Mouse (Mus musculus) MEL (cell line): ENCODE measurements around the gene Gcnt7. TPM values are rescaled to one million over a fixed set of nuclear protein-coding genes. Genes with fewer than 3 reads are reported as not detected.

ENCODE experiments used
- DNase-seq: peaks from one replicate; pipeline ENCODE4 v3.0.0; 2011; ENCODE audit warnings: low read depth, low spot score
- H3K27ac ChIP-seq: 2 replicates; pipeline ENCODE4 v1.5.1; 2012; ENCODE audit warnings: low read depth, mild to moderate bottlenecking, control low read depth, low read length, moderate library complexity; ENCODE audit not compliant: control insufficient read depth
- H3K27me3 ChIP-seq, 2 experiments: fragments of 150-350 bp in 1 of 2; sonication (generic) in 1 of 2; 2 replicates each; pipeline ENCODE4 v1.6.1; 2012; ENCODE audit warnings: low read length in 2 of 2, mild to moderate bottlenecking in 2 of 2, improper control_type of control experiment in 1 of 2, moderate library complexity in 1 of 2; ENCODE audit not compliant: insufficient read depth in 2 of 2, control insufficient read depth in 1 of 2
- H3K36me3 ChIP-seq, 2 experiments: 2 replicates each; pipeline ENCODE4 v1.6.1; 2012 to 2014; ENCODE audit warnings: low read length in 2 of 2, improper control_type of control experiment in 1 of 2, inconsistent platforms in 1 of 2, mild to moderate bottlenecking in 1 of 2; ENCODE audit not compliant: insufficient read depth in 2 of 2, control insufficient read depth in 1 of 2
- H3K4me1 ChIP-seq, 2 experiments: fragments of 150-350 bp in 1 of 2; sonication (generic) in 1 of 2; 2 replicates each; pipeline ENCODE4 v1.6.1; 2012; ENCODE audit warnings: low read length in 2 of 2, improper control_type of control experiment in 1 of 2, mild to moderate bottlenecking in 1 of 2; ENCODE audit not compliant: insufficient read depth in 2 of 2, control insufficient read depth in 1 of 2
- H3K4me3 ChIP-seq, 2 experiments: fragments of 150-350 bp in 1 of 2; sonication (generic) in 1 of 2; 2 replicates each; pipeline ENCODE4 v1.5.1; 2012; ENCODE audit warnings: low read depth in 2 of 2, low read length in 2 of 2, mild to moderate bottlenecking in 2 of 2, moderate library complexity in 2 of 2, control low read depth in 1 of 2, improper control_type of control experiment in 1 of 2; ENCODE audit not compliant: control insufficient read depth in 1 of 2, insufficient read depth in 1 of 2
- H3K79me2 ChIP-seq: 2 replicates; pipeline ENCODE4 v1.6.1; 2012; ENCODE audit warnings: mild to moderate bottlenecking, low read length, moderate library complexity; ENCODE audit not compliant: control insufficient read depth, poor library complexity, insufficient read depth
- H3K9ac ChIP-seq: 2 replicates; pipeline ENCODE4 v1.6.1; 2012; ENCODE audit warnings: low read depth, mild to moderate bottlenecking, control low read depth, low read length, moderate library complexity; ENCODE audit not compliant: control insufficient read depth, poor library complexity, severe bottlenecking
- H3K9me3 ChIP-seq: fragments of 150-350 bp; sonication (generic); replicated peaks from 2 replicates; pipeline ENCODE4 v1.6.1; 2012; ENCODE audit warnings: mild to moderate bottlenecking, low read length, improper control_type of control experiment, moderate library complexity; ENCODE audit not compliant: insufficient read depth
- BHLHE40 ChIP-seq: IDR thresholded peaks from 2 replicates; pipeline ENCODE4 v1.6.1; 2012; ENCODE audit warnings: low read depth, mild to moderate bottlenecking, inconsistent platforms, low read length, improper control_type of control experiment, borderline replicate concordance
- CHD1 ChIP-seq: IDR thresholded peaks from 2 replicates; pipeline ENCODE4 v1.6.1; 2012; ENCODE audit warnings: low read depth, mild to moderate bottlenecking, inconsistent platforms, low read length, improper control_type of control experiment
- CHD2 ChIP-seq: IDR thresholded peaks from 2 replicates; pipeline ENCODE4 v1.6.1; 2011; ENCODE audit warnings: low read length, improper control_type of control experiment
- E2F4 ChIP-seq: IDR thresholded peaks from 2 replicates; pipeline ENCODE4 v1.6.1; 2011; ENCODE audit warnings: low read depth, low read length, improper control_type of control experiment, borderline replicate concordance
- EP300 ChIP-seq, 2 experiments: IDR thresholded peaks; 2 replicates each; pipeline ENCODE4 v1.6.1; 2011; ENCODE audit warnings: improper control_type of control experiment in 2 of 2, low read length in 2 of 2, low read depth in 1 of 2, mild to moderate bottlenecking in 1 of 2
- ETS1 ChIP-seq: IDR thresholded peaks from 2 replicates; pipeline ENCODE4 v1.6.1; 2012; ENCODE audit warnings: low read depth, mild to moderate bottlenecking, inconsistent platforms, low read length, improper control_type of control experiment, moderate library complexity
- GABPA ChIP-seq: IDR thresholded peaks from 2 replicates; pipeline ENCODE4 v1.6.1; 2012; ENCODE audit warnings: low read depth, mild to moderate bottlenecking, inconsistent platforms, low read length, improper control_type of control experiment, moderate library complexity
- GATA1 ChIP-seq: IDR thresholded peaks from 2 replicates; pipeline ENCODE4 v1.6.1; 2011; ENCODE audit warnings: low read depth, low read length, improper control_type of control experiment
- HCFC1 ChIP-seq: IDR thresholded peaks from 2 replicates; pipeline ENCODE4 v1.6.1; 2012; ENCODE audit warnings: low read depth, mild to moderate bottlenecking, inconsistent platforms, low read length, improper control_type of control experiment, moderate library complexity
- MAZ ChIP-seq: IDR thresholded peaks from 2 replicates; pipeline ENCODE4 v1.6.1; 2012; ENCODE audit warnings: low read depth, mild to moderate bottlenecking, inconsistent platforms, low read length, improper control_type of control experiment
- MXI1 ChIP-seq: IDR thresholded peaks from 2 replicates; pipeline ENCODE4 v1.6.1; 2011; ENCODE audit warnings: mild to moderate bottlenecking, low read depth, low read length, improper control_type of control experiment
- NELFE ChIP-seq: IDR thresholded peaks from 2 replicates; pipeline ENCODE4 v1.6.1; 2011; ENCODE audit warnings: low read depth, low read length, improper control_type of control experiment
- POLR2AphosphoS2 ChIP-seq: IDR thresholded peaks from 2 replicates; pipeline ENCODE4 v1.6.1; 2011; ENCODE audit warnings: low read length, improper control_type of control experiment
- SIN3A ChIP-seq: IDR thresholded peaks from 2 replicates; pipeline ENCODE4 v1.6.1; 2012; ENCODE audit warnings: low read length, improper control_type of control experiment, inconsistent platforms
- SMC3 ChIP-seq: IDR thresholded peaks from 2 replicates; pipeline ENCODE4 v1.6.1; 2011; ENCODE audit warnings: low read depth, low read length, improper control_type of control experiment
- TAL1 ChIP-seq: IDR thresholded peaks from 2 replicates; pipeline ENCODE4 v1.6.1; 2012; ENCODE audit warnings: mild to moderate bottlenecking, inconsistent platforms, low read length, moderate library complexity, mixed read lengths
- TBP ChIP-seq: IDR thresholded peaks from 2 replicates; pipeline ENCODE4 v1.8.0; 2011; ENCODE audit warnings: low read depth, low read length, improper control_type of control experiment
- TCF12 ChIP-seq: IDR thresholded peaks from 2 replicates; pipeline ENCODE4 v1.6.1; 2014; ENCODE audit warnings: low read depth, mild to moderate bottlenecking, inconsistent platforms, low read length, improper control_type of control experiment, moderate library complexity
- USF2 ChIP-seq, 2 experiments: IDR thresholded peaks; 2 replicates each; pipeline ENCODE4 v1.6.1; 2011 to 2012; ENCODE audit warnings: improper control_type of control experiment in 2 of 2, low read length in 2 of 2, borderline replicate concordance in 1 of 2, inconsistent platforms in 1 of 2, low read depth in 1 of 2, mild to moderate bottlenecking in 1 of 2; ENCODE audit not compliant: insufficient read depth in 1 of 2
- ZC3H11A ChIP-seq: IDR thresholded peaks from 2 replicates; pipeline ENCODE4 v1.6.1; 2012; ENCODE audit warnings: low read depth, mild to moderate bottlenecking, inconsistent platforms, low read length, improper control_type of control experiment
- ZKSCAN1 ChIP-seq: IDR thresholded peaks from 2 replicates; pipeline ENCODE4 v1.6.1; 2012; ENCODE audit warnings: low read depth, mild to moderate bottlenecking, inconsistent platforms, low read length, improper control_type of control experiment, moderate library complexity
- polyA plus RNA-seq, 2 experiments: library from polyadenylated mRNA; stranded (reverse) in 1 of 2; unstranded in 1 of 2; fragments of >175 nt in 1 of 2; fragments of >200 nt in 1 of 2; gene quantifications; 2 replicates each; pipeline versions ENCODE4 v1.2.1 to v1.2.4; 2012; ENCODE audit warnings: low replicate concordance in 2 of 2, low read depth in 1 of 2; ENCODE audit not compliant: insufficient read length in 2 of 2, insufficient read depth in 1 of 2, missing spikeins in 1 of 2
- total RNA-seq: library from RNA; depleted of rRNA; stranded (reverse); fragments of 300-350 nt; gene quantifications from 2 replicates; pipeline ENCODE4 v1.2.3, GENCODE M21; 2012

Gcnt7 gene
- total and polyA plus RNA-seq, 3 experiments = 0.15 to 0.22 TPM; not detected in 1

- Histone ChIP-seq H3K9ac (no peak overlapping the region), H3K4me1 (peaks cover 0 to 11% of the 10 kb centered on the region in 2 experiments; a peak in 2 of 4 replicates), H3K4me3 (no peak overlapping the region), H3K79me2 (no peaks in the 10 kb centered on the region), H3K9me3 (no peaks in the 10 kb centered on the region), H3K27me3 (no peaks in the 10 kb centered on the region), H3K27ac (no peak overlapping the region), H3K36me3 (peaks cover 0 to 5% of the 10 kb centered on the region in 2 experiments; a peak in 2 of 4 replicates)
- DNase-seq = peak; percentile 91
- TF ChIP-seq CHD2 (no peak), MAZ (no peak), SIN3A (no peak), TCF12 (peak; percentile 51), USF2 (IDR thresholded peaks at IDR 0.05; ENCODE audit: borderline replicate concordance in 1 of 2, insufficient read depth in 1 of 2, low read depth in 1 of 2, low read length in 2 of 2) (no peak), POLR2AphosphoS2 (no peak), GATA1 (peak; percentile 85), ETS1 (peak; percentile 51; the same call in 1 of the 2 replicates), SMC3 (peak; percentile 26), TAL1 (peak; percentile 78), TBP (peak; percentile 73), E2F4 (no peak), NELFE (no peak), HCFC1 (no peak), GABPA (no peak), MXI1 (no peak), EP300 (IDR thresholded peaks at IDR 0.05; ENCODE audit: low read depth in 1 of 2, low read length in 2 of 2) (peak; percentile 60 to 68; a peak in 3 of 4 replicates)
Observed at GRCm38 (mm10) chr2:172430609-172431008, 27.8 kb downstream of the Gcnt7 start.

- Histone ChIP-seq H3K9ac (no peak overlapping the region), H3K79me2 (no peaks in the 10 kb centered on the region), H3K27ac (no peak overlapping the region), H3K4me1 (no peaks in the 10 kb centered on the region), H3K9me3 (no peaks in the 10 kb centered on the region), H3K4me3 (no peak overlapping the region), H3K27me3 (no peaks in the 10 kb centered on the region), H3K36me3 (no peaks in the 10 kb centered on the region)
- no peak for DNase-seq
- TF ChIP-seq ZKSCAN1 (no peak), MAZ (no peak), CHD1 (no peak), ETS1 (no peak), POLR2AphosphoS2 (no peak), HCFC1 (no peak), ZC3H11A (no peak), TCF12 (no peak), BHLHE40 (no peak), MXI1 (no peak)
Observed at GRCm38 (mm10) chr2:172418208-172418607, 40.2 kb downstream of the Gcnt7 start.
